Mouse (Mus musculus) olfactory bulb, adult 2 months (tissue): ENCODE measurements around the gene Celf2.

ENCODE experiments used
- CTCF ChIP-seq: fragments of 200-500 bp; IDR thresholded peaks from 2 replicates; pipeline ENCODE4 v1.5.1; 2012; ENCODE audit warnings: low read depth, mild to moderate bottlenecking, low read length, moderate library complexity; ENCODE audit not compliant: insufficient read depth
- POLR2A ChIP-seq: fragments of 200-500 bp; IDR thresholded peaks from 2 replicates; pipeline ENCODE4 v1.6.1; 2012; ENCODE audit warnings: mild to moderate bottlenecking, low read depth, low read length, moderate library complexity; ENCODE audit not compliant: insufficient read depth

DNA sequence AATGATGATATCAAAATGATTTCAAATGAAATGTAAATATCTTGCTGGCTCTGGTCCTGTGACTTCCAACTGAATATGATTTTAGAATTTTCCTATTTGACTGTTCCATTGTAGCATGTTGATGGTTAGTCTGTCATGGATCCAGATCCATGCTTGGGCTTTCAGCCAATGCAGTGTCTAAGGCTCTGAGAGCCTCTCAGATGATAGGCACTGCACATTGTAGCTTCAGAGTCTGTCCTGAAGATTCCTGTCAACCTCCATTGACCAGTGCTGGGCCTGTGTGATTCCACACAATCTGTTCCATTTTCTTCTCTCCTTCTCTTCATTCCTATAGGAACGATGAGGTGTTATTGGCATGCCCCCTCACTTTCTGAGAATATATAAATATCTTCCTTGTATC is 478.0 kb downstream of the Celf2 start:
- TF ChIP-seq POLR2A (no peak), CTCF (no peak)
